Mouse (Mus musculus): ENCODE measurements at regions not wholly inside any gene's neighbourhood (a gene's known extent, or its start where the extent isn't known, plus 50 kb on each side); places are given as distances from the start of the nearest gene placed in this dataset.

DNA sequence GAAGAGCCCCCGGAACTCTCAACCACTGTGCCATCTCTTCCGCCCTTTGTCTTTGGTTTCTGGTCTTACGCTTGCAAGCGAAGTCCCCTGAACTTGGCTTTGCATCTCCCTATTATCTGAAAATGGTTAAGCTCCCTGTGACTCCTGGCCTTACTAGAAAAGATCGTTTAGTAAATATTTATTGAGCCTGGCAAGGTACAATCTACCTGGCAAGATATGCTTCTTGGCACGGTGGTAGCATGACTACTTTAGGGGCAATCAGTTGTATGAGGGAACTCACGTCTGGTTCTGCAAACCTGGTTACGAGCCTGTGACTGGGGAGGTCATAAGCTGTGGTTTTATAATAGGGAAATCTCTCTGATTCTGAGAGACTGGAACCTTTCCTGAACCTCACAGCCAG, 103.4 kb upstream of the Hnrnpa3 start:
- TF ChIP-seq FOSL1 (IDR thresholded peaks at IDR 0.05; ENCODE audit: insufficient read depth, low read length, poor library complexity, severe bottlenecking) = no peak
- no peak for TF ChIP-seq USF1 (IDR thresholded peaks at IDR 0.05; ENCODE audit: low read depth)
- TF ChIP-seq CTCF (IDR thresholded peaks at IDR 0.05; ENCODE audit: control insufficient read depth, insufficient read depth, insufficient read length) = no peak
- no peak for TF ChIP-seq MAX (IDR thresholded peaks at IDR 0.05)
- TF ChIP-seq MYOD1 (IDR thresholded peaks at IDR 0.05; ENCODE audit: control insufficient read depth, insufficient read length, low read depth) = no peak

All from C2C12 (cell line).